Mouse (Mus musculus) heart, postnatal 0 days (tissue): Measurements from ENCODE around the gene Hoxc12. TPM values are rescaled to one million over a fixed set of nuclear protein-coding genes. Genes with fewer than 3 reads are reported as not detected.

ENCODE experiments used
- ATAC-seq: fragments of 200-750 bp; cut with Nextera tagmentation; 2 replicates; pipeline ENCODE4 v1.8.0; 2017; ENCODE audit warnings: low read depth, moderate number of reproducible peaks, moderate library complexity; ENCODE audit not compliant: insufficient read depth
- DNase-seq: peaks from one replicate; pipeline ENCODE4 v3.0.0-alpha.2; 2016; ENCODE audit warnings: low spot score
- H3K27ac ChIP-seq: fragments of 300-500 bp; sonication (generic); 2 replicates; pipeline ENCODE4 v1.5.1; 2014; ENCODE audit warnings: low read depth, mild to moderate bottlenecking
- H3K27me3 ChIP-seq: fragments of 300-500 bp; sonication (generic); 2 replicates; pipeline ENCODE4 v1.6.1; 2014; ENCODE audit warnings: low read length, mixed read lengths; ENCODE audit not compliant: control insufficient read depth, insufficient read depth
- H3K36me3 ChIP-seq: fragments of 300-500 bp; sonication (generic); replicated peaks from 2 replicates; pipeline ENCODE4 v1.6.1; 2014; ENCODE audit warnings: low read length, mixed read lengths; ENCODE audit not compliant: control insufficient read depth, insufficient read depth
- H3K4me1 ChIP-seq: fragments of 300-500 bp; sonication (generic); 2 replicates; pipeline ENCODE4 v1.6.1; 2014; ENCODE audit warnings: antibody characterized with exemption; ENCODE audit not compliant: control insufficient read depth, insufficient read depth
- H3K4me2 ChIP-seq: fragments of 300-500 bp; sonication (generic); 2 replicates; pipeline ENCODE4 v1.6.1; 2014; ENCODE audit warnings: low read depth, mild to moderate bottlenecking, low read length, moderate library complexity
- H3K4me3 ChIP-seq: fragments of 300-500 bp; sonication (generic); 2 replicates; pipeline ENCODE4 v1.5.1; 2014; ENCODE audit warnings: low read depth, low read length
- H3K9ac ChIP-seq: fragments of 300-500 bp; sonication (generic); replicated peaks from 2 replicates; pipeline ENCODE4 v1.6.1; 2014; ENCODE audit warnings: low read depth, low read length, mixed read lengths
- H3K9me3 ChIP-seq: fragments of 300-500 bp; sonication (generic); replicated peaks from 2 replicates; pipeline ENCODE4 v1.6.1; 2016; ENCODE audit warnings: low read length; ENCODE audit not compliant: control insufficient read depth
- CTCF ChIP-seq: IDR thresholded peaks from 2 replicates; pipeline ENCODE4 v1.5.1; 2016; ENCODE audit warnings: antibody characterized with exemption, control low read depth, low read depth
- EP300 ChIP-seq: IDR thresholded peaks from 2 replicates; pipeline ENCODE4 v1.6.1; 2016; ENCODE audit warnings: antibody characterized with exemption, low read depth
- WGBS: fragments of 180-500 bp; shearing (Covaris S2); extraction: QIAGEN DNeasy Blood & Tissue Kit; methylation state at CpG from one replicate; pipeline ENCODE4 v1.1.7; 2014; 5-methylcytosine and 5-hydroxymethylcytosine counted together
- polyA plus RNA-seq: library from polyadenylated mRNA; unstranded; fragments of >200 nt; fragmentation: Nextera tagmentation; extraction: Ambion mirVana; gene quantifications from 2 replicates; pipeline ENCODE4 v1.2.1, GENCODE M21; 2015
- total RNA-seq: library from RNA; depleted of rRNA; stranded (reverse); fragments of >200 nt; gene quantifications from 2 replicates; pipeline ENCODE4 v1.2.3, GENCODE M21; 2014; ENCODE audit warnings: low replicate concordance

Hoxc12 gene
- total and polyA plus RNA-seq, 2 experiments from 2014 or later: not detected

DNA sequence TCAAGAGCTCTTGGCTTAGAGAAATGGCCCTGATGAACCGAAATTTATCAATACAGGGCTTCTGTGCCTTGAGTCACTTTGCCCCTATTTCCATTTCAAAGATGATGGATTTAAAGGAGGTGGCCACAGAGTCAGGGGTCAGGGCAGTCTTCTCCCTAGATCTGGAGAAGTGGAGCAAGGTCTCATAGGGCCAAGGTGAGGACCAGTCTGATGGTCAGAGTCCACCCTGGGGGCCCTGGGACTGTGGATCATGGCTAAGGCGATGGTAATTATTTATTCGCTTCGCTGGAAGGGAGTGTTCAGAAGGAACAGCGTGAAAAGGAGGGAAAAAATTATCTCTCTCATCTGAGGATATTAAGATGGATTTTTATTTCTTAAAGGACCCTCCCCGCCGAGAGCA, 38.5 kb downstream of the Hoxc12 start:
- Histone ChIP-seq H3K4me3 (no peak overlapping the region), H3K9me3 (no peaks in the 10 kb centered on the region), H3K9ac (no peak overlapping the region), H3K27me3 (peaks cover 100% of the 10 kb centered on the region), H3K36me3 (no peaks in the 10 kb centered on the region), H3K4me2 (no peak overlapping the region), H3K4me1 (peaks cover 5% of the 10 kb centered on the region; the same call in 1 of the 2 replicates), H3K27ac (no peak overlapping the region)
- ATAC-seq (no peak), DNase-seq (no peak)
- 5% methylated on average over 7 of the region's 7 CpGs for WGBS
- TF ChIP-seq EP300: no peak
- TF ChIP-seq CTCF: no peak

DNA sequence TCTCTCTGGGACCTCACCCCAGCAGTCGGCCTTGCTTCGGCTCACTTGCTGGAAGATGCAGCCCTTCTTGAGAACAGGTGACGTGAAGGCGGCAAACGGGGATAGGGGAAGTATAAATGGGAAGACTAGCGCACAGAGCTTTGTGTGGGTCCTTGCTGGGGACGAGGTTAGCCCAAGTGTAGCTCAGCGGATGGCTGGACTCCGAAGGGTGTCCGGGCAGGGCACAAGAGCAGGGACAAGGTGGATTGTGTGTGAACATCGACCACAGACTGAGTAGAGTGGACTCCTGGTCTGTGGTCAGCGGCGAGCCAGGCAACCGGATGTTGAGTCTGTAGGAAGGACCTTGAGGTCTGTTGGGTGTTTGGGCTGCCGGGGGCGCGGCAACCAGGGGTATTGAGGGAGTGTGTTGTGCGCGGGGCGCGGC, 39.1 kb downstream of the Hoxc12 start:
- H3K27me3 ChIP-seq: peaks cover 100% of the 10 kb centered on the region
- H3K9me3 ChIP-seq: no peaks in the 10 kb centered on the region
- H3K4me1 ChIP-seq: peaks cover 5% of the 10 kb centered on the region; the same call in 1 of the 2 replicates
- no peak overlapping the region for H3K9ac ChIP-seq
- DNase-seq (no peak), ATAC-seq (no peak)
- no peak overlapping the region for H3K27ac ChIP-seq
- TF ChIP-seq CTCF (no peak), EP300 (no peak)
- no peak overlapping the region for H3K4me3 ChIP-seq
- 1% methylated on average over 21 of the region's 21 CpGs for WGBS
- H3K36me3 ChIP-seq: no peaks in the 10 kb centered on the region
- H3K4me2 ChIP-seq: no peak overlapping the region

DNA sequence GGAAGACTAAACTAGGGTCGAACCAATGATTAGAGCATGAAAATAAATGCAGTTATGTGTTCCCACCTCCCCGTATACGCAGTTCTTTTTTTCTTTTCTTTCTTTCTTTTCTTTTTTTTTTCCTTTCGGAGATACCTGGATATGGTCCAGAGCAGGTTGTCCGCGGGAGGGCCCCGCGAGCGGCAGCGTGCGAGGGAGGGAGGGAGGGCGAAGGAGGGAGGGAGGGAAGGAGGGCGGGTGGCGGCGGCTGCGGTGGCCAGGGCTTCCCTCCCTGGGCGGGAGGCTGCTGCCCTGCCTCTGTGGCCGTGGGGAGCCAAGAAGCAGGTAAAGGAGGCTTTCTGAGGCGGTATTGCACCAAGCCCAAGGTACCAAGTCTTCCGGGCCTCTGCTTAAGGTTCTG, 39.6 kb downstream of the Hoxc12 start, which contains the start of gene Hoxc9:
Gene Hoxc9 (plus strand): TSS at position 269 of the 400 bp plus-strand sequence.
- Histone ChIP-seq H3K4me1 (peaks cover 5% of the 10 kb centered on the region; the same call in 1 of the 2 replicates), H3K9me3 (no peaks in the 10 kb centered on the region), H3K27me3 (peaks cover 100% of the 10 kb centered on the region), H3K4me3 (peak within 1 kb of the TSS; percentile 31), H3K9ac (no peak within 1 kb of the TSS), H3K27ac (no peak within 1 kb of the TSS), H3K4me2 (peak within 1 kb of the TSS; percentile 47), H3K36me3 (no peaks in the 10 kb centered on the region)
- WGBS: 2% methylated on average over 14 of the region's 20 CpGs
- no peak for TF ChIP-seq CTCF
- no peak for TF ChIP-seq EP300
- ATAC-seq (no peak), DNase-seq (no peak)

DNA sequence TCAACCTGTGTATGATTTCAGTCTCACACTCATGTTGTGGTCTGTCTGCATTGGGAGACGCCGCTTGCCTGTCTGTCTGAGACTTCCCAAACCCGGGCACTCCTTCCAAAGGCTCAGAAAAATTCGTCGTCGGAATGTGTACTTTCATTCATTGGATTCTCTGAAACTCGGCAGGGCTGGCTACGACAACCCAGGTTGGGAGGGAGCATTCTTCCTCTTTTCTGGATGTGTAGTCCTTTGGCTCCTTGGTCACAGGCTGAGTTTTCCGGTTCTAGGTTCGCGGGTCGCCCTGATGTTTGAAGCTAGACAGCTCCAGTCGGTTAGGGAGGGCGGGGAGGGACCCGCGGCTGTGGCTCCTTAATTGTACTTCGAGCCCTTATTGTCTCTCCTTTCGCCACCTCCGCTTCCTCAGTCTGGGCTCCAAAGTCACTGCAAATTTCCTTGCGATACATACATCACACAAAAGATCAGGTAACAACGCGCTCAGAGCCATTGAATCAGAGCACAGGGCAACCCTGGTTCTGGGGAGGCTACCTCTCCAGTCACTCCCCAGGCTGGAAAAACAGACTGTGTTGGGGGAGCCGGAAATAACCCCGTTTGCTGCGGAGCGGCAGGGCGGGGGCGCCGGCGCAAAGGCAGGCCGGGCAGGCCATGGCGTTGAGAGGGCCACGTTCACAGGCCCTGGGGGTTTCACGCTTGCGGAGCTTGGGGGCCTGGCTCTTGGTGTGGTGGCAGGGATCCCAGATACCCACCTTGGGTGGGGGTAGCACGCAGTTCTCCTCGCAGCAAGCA, 40.3 kb downstream of the Hoxc12 start:
- peak overlapping the region; percentile 47 for H3K4me2 ChIP-seq
- TF ChIP-seq EP300: no peak
- TF ChIP-seq CTCF: no peak
- ATAC-seq (no peak), DNase-seq (no peak)
- WGBS: 2% methylated on average over 37 of the region's 37 CpGs
- no peaks in the 10 kb centered on the region for H3K36me3 ChIP-seq
- H3K9ac ChIP-seq: no peak overlapping the region
- H3K27me3 ChIP-seq: peaks cover 100% of the 10 kb centered on the region
- no peak overlapping the region for H3K27ac ChIP-seq
- no peaks in the 10 kb centered on the region for H3K9me3 ChIP-seq
- peak overlapping the region; percentile 31 for H3K4me3 ChIP-seq
- H3K4me1 ChIP-seq: peaks cover 9% of the 10 kb centered on the region

DNA sequence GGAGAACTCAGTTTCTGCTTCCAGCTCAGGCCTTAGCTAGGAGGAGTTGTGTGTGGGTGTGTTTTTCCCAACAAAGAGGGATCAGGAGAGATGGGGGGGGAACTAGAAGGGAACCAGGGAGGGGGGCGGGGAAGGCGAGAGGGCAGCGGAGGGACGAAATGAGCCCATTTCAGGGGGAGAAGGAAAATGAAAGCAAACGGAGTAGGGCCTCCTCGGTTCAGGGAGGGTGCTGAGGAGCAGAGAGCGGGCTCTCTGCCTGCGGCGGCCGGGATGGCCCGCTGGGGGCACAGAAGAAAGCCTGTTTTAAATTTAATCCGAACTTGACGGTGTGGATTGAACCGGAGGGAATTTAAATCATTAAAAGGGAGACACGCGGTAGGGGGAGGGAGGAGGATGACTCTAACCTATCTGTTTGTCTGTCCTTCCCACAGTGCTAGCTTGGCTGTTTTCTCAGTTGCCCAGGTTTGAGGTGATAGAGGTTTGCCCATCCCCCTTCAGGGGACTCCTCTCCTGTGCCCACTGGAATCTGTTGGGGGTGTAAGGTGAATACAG, 40.9 kb downstream of the Hoxc12 start:
- 2% methylated on average over 16 of the region's 16 CpGs for WGBS
- no peak for TF ChIP-seq CTCF
- TF ChIP-seq EP300: no peak
- H3K36me3 ChIP-seq: no peaks in the 10 kb centered on the region
- no peaks in the 10 kb centered on the region for H3K9me3 ChIP-seq
- peak overlapping the region; percentile 31 for H3K4me3 ChIP-seq
- no peak for DNase-seq
- no peak overlapping the region for H3K9ac ChIP-seq
- H3K27ac ChIP-seq: no peak overlapping the region
- H3K4me2 ChIP-seq: peak overlapping the region; percentile 47
- peaks cover 100% of the 10 kb centered on the region for H3K27me3 ChIP-seq
- ATAC-seq: no peak
- peaks cover 12% of the 10 kb centered on the region for H3K4me1 ChIP-seq
